Mouse (Mus musculus): ENCODE data around the gene Plau.

DNA sequence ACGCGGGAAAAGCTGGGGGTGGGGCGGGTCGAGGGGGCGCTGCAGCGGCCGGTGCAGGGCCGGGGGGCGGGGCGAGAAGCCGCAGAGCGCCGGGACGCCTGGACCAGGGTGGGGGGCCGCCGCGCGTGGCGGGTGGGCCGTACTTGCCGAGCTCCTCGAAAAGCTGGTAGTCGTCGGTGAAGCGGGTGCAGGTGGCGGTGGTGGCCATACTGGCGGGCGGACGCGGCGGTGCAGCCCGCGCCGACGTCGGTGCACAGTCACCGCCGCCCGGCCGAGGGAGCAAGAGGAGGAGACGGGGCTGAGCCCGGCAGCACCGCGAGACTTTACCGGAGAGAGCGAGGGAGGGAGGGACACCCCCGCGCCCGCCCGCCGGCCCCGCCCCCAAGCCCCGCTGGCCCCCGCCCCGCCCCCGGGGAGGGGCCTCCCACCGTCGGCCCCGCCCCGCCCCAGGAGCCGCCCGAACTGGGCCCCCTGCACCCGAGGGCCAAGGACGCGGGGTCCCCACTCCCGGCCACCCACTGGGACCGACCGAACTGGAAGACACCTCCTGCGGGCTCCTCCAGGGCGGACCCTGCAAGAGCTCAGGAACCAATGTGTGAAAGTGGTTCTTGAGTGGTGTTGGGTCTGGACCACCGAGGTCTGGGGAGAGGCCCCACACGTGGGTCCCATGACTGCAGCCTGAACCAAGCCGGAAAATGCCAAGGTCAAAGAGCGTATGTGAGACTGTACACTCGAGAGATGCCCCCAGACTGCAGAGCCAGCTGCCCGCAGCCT is 42.5 kb upstream of the Plau start, which contains the start of gene Camk2g:
- TF ChIP-seq POLR2A (IDR thresholded peaks at IDR 0.05; ENCODE audit: control insufficient read depth, low read depth, low read length) (peak; percentile 60), CTCF (IDR thresholded peaks at IDR 0.05; ENCODE audit: control insufficient read depth, insufficient read depth, insufficient replicate concordance, low read depth, low read length) (no peak)

Data from testis, adult 2 months (tissue).